Mouse (Mus musculus): ENCODE data around the gene Lpcat2. TPM values are rescaled to one million over a fixed set of nuclear protein-coding genes. Genes with fewer than 3 reads are reported as not detected.

Gene Lpcat2
- polyA plus RNA-seq, 1 experiment from 2014 or later = 6.8 TPM

DNA sequence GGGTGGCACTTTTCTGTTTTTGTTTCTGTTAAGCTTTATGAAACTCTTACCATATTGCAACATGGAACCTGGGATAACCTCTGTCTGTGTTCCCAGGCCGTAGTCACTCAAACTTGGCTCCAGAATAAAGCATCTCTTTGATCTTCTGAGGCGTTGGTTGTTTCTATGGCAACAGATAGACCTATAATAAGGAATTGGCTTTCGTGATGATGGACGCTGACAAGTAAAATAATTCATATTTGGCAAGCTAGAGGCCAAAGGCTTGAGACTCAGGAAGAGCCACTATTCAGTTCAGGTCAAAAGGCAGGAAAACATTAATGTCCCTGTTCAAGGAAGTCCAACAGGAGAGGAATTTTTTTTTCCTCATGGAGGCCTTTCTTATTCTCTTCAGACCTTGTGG is 73.8 kb downstream of the Lpcat2 start:
- H3K4me3 ChIP-seq (ENCODE audit: low read length) = no peak overlapping the region
- no peaks in the 10 kb centered on the region for H3K27me3 ChIP-seq (replicated peaks; ENCODE audit: control insufficient read depth, insufficient read depth, low read length)
- no peaks in the 10 kb centered on the region for H3K36me3 ChIP-seq (ENCODE audit: control insufficient read depth, insufficient read depth, low read length)
- no peaks in the 10 kb centered on the region for H3K4me1 ChIP-seq (ENCODE audit: control insufficient read depth, insufficient read depth, low read length)
- H3K27ac ChIP-seq (ENCODE audit: low read length) = no peak overlapping the region
- H3K9me3 ChIP-seq (ENCODE audit: control insufficient read depth, low read length) = 0 out of 2 replicates have a peak, but pooled peaks cover 3% of the 10 kb centered on the region
- 75% methylated on average over 4 of the region's 4 CpGs for WGBS
- no peak overlapping the region for H3K9ac ChIP-seq (ENCODE audit: low read depth, low read length)
- no peak for ATAC-seq
- no peak overlapping the region for H3K4me2 ChIP-seq (ENCODE audit: low read depth, low read length)

DNA sequence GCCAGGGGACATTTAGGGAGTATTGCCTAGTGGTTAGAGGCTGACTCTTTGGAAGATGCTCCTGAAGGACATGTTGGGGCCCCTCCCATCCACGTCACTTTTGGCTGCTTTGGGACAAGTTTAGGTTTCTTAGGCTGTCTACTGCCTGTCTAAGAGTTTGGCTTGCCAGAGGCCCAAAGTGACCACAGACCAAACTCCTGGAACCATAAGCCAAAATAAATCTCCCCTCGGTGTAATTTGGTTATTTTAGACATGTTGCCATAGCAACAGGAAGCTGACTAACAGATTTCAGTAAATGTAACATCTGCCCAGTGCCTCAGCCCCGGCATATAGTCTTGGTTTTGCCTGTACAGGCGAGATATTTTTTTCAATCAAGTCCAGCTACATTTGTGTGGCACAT is 82.9 kb downstream of the Lpcat2 start:
- Histone ChIP-seq H3K4me2 (ENCODE audit: low read depth, low read length) (no peak overlapping the region), H3K27me3 (replicated peaks; ENCODE audit: control insufficient read depth, insufficient read depth, low read length) (no peaks in the 10 kb centered on the region), H3K4me1 (ENCODE audit: control insufficient read depth, insufficient read depth, low read length) (no peaks in the 10 kb centered on the region), H3K4me3 (ENCODE audit: low read length) (no peak overlapping the region), H3K36me3 (ENCODE audit: control insufficient read depth, insufficient read depth, low read length) (no peaks in the 10 kb centered on the region), H3K27ac (ENCODE audit: low read length) (no peak overlapping the region), H3K9me3 (ENCODE audit: control insufficient read depth, low read length) (no peaks in the 10 kb centered on the region), H3K9ac (ENCODE audit: low read depth, low read length) (no peak overlapping the region)
- WGBS = 78% methylated on average over 4 of the region's 4 CpGs
- no peak for ATAC-seq

DNA sequence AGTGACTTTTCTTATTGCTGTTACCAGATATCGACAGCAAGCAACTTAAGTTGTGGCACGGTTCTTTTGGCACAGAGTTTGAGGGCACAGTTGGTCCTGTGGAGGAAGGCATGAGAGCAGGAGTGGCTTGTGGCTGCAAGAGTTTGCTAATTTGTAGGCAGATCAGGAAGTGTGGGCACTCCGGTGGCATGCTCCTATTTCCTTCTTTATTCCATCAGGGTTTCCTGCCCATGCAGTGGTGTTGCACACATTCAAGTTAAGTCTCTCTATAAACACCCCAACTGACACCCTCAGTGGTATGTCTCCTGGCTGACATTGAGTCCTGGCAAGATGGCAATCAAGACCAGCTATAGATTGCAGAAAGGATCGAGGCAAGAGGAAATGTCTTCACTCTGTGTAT is 93.9 kb downstream of the Lpcat2 start:
- no peaks in the 10 kb centered on the region for H3K36me3 ChIP-seq (ENCODE audit: control insufficient read depth, insufficient read depth, low read length)
- ATAC-seq = no peak

DNA sequence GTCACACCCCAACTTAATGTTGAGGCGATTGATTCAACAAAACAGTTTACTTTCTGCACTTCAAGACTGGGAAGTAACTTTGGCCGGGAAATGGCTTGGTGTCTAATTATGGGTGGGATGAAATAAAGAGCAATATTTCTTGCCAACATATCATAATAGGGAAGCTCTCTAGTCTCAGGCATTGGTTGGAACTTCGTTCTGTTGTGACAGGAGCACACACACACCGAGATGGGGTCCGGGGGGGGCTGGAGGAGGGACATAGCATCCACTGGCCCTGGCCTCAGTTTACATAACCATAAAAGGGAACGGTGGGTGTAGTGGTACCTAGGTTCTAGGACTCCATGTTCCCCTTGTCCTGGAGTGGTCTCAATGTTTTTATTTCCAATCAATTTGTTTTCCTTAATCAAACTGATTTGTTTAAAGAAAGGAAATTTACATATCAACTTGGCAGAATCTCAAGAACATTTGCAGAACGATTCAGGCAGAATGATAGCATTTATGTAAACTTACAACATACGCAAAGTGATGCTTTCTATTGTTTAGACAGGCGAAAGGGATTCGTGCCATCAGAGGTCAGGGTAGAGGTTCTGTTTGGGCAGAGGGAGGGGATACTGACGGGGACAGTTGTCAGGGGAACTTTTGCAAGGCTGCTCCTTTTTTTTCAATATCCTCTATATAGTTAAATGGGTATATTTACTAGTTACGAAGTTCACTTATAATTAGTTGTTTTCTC is 95.7 kb downstream of the Lpcat2 start:
- no peaks in the 10 kb centered on the region for H3K4me1 ChIP-seq (ENCODE audit: control insufficient read depth, insufficient read depth, low read length)
- H3K27me3 ChIP-seq (replicated peaks; ENCODE audit: control insufficient read depth, insufficient read depth, low read length) = no peaks in the 10 kb centered on the region
- no peak overlapping the region for H3K27ac ChIP-seq (ENCODE audit: low read length)
- 53% methylated on average over 12 of the region's 12 CpGs for WGBS
- no peak for ATAC-seq
- H3K4me2 ChIP-seq (ENCODE audit: low read depth, low read length) = no peak overlapping the region
- H3K9ac ChIP-seq (ENCODE audit: low read depth, low read length) = no peak overlapping the region
- no peaks in the 10 kb centered on the region for H3K9me3 ChIP-seq (ENCODE audit: control insufficient read depth, low read length)
- no peaks in the 10 kb centered on the region for H3K36me3 ChIP-seq (ENCODE audit: control insufficient read depth, insufficient read depth, low read length)
- H3K4me3 ChIP-seq (ENCODE audit: low read length) = no peak overlapping the region

More for the DNA sequence above, 93.9 kb downstream of the Lpcat2 start:
- H3K9me3 ChIP-seq (ENCODE audit: control insufficient read depth, low read length) = no peaks in the 10 kb centered on the region
- no peak overlapping the region for H3K27ac ChIP-seq (ENCODE audit: low read length)
- H3K4me2 ChIP-seq (ENCODE audit: low read depth, low read length) = no peak overlapping the region
- no peaks in the 10 kb centered on the region for H3K4me1 ChIP-seq (ENCODE audit: control insufficient read depth, insufficient read depth, low read length)
- H3K27me3 ChIP-seq (replicated peaks; ENCODE audit: control insufficient read depth, insufficient read depth, low read length) = no peaks in the 10 kb centered on the region
- 86% methylated on average over 4 of the region's 4 CpGs for WGBS
- no peak overlapping the region for H3K4me3 ChIP-seq (ENCODE audit: low read length)
- H3K9ac ChIP-seq (ENCODE audit: low read depth, low read length) = no peak overlapping the region

DNA sequence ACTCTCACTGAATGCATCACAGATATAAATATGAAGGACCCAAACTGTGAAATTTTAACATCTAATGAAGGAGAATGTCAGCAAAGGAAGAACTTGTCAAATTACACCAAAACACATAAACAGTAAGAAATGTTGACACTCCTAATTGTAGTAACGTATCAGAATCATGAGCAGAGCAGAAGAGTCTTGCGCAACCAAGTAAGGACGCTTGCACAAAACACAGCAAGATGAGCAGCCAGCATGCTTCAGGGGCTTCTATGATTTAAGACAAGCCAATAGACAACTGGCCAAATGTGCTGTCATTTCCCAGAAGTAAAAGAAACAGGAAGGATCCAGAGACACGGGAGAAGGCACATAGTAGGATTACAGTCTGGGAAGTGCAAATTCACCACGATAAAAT is 98.9 kb downstream of the Lpcat2 start:
- no peaks in the 10 kb centered on the region for H3K4me1 ChIP-seq (ENCODE audit: control insufficient read depth, insufficient read depth, low read length)
- H3K4me2 ChIP-seq (ENCODE audit: low read depth, low read length) = no peak overlapping the region
- no peaks in the 10 kb centered on the region for H3K36me3 ChIP-seq (ENCODE audit: control insufficient read depth, insufficient read depth, low read length)
- H3K27ac ChIP-seq (ENCODE audit: low read length) = no peak overlapping the region
- no peaks in the 10 kb centered on the region for H3K9me3 ChIP-seq (ENCODE audit: control insufficient read depth, low read length)
- WGBS = 80% methylated on average over 5 of the region's 5 CpGs
- no peak overlapping the region for H3K9ac ChIP-seq (ENCODE audit: low read depth, low read length)
- ATAC-seq = no peak
- no peak overlapping the region for H3K4me3 ChIP-seq (ENCODE audit: low read length)
- no peaks in the 10 kb centered on the region for H3K27me3 ChIP-seq (replicated peaks; ENCODE audit: control insufficient read depth, insufficient read depth, low read length)

DNA sequence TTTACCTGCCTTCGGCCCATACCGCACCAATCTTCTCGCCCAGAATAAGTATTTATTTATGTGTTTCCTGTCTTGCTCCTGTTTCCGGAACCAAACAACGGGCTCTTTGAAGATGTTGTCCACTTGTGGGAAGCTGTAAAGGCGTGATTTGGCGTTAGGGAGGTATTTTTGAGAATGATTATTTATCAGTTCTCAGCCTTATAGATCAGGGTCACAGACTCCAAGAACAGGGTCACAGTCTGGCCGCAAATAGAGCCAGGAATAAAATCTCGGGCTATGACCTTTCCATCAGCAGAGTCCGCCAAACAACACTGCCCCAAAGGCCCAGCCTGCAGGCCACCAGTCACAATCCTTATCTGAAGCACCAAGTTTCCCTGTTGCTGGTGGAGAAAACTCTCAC is 104.6 kb downstream of the Lpcat2 start, which contains the start of gene Slc6a2:
Gene Slc6a2, plus strand, starts transcription at position 301 of the 400 bp plus-strand sequence.
- ATAC-seq = no peak
- H3K9ac ChIP-seq (ENCODE audit: low read depth, low read length) = peak within 1 kb of the TSS; percentile 44
- H3K4me1 ChIP-seq (ENCODE audit: control insufficient read depth, insufficient read depth, low read length) = peaks cover 8% of the 10 kb centered on the region
- WGBS = 66% methylated on average over 10 of the region's 10 CpGs
- H3K27me3 ChIP-seq (replicated peaks; ENCODE audit: control insufficient read depth, insufficient read depth, low read length) = peaks cover 31% of the 10 kb centered on the region
- H3K9me3 ChIP-seq (ENCODE audit: control insufficient read depth, low read length) = no peaks in the 10 kb centered on the region
- no peak within 1 kb of the TSS for H3K27ac ChIP-seq (ENCODE audit: low read length)
- peak within 1 kb of the TSS; percentile 39 for H3K4me3 ChIP-seq (ENCODE audit: low read length)
- H3K4me2 ChIP-seq (ENCODE audit: low read depth, low read length) = peak within 1 kb of the TSS; percentile 59
- no peaks in the 10 kb centered on the region for H3K36me3 ChIP-seq (ENCODE audit: control insufficient read depth, insufficient read depth, low read length)

DNA sequence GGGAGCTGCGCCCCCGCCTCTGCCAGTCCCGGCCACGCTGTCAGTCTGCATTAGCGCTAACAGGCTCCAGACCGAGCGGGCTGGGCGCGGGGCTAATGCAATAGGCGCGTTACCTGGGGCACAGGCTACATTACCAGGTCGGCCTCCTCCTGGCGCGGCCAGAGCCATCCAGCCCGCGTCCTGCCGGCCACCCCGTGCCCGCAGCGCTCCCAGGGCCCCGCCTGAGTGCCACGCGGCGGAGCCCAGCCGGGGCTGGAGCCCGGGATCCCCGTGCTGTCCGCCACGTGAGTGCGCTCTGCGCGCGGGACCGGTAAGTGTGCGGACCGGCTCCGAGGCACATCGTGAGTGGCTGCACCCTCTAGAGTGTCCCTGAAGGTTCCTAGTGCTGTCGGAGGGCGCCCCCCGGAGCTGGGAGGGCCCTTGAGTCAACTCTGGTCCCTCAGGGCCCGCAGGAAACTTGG is 105.3 kb downstream of the Lpcat2 start:
- H3K4me3 ChIP-seq (ENCODE audit: low read length) = peak overlapping the region; percentile 39
- H3K4me2 ChIP-seq (ENCODE audit: low read depth, low read length) = peak overlapping the region; percentile 59
- no peak for ATAC-seq
- H3K9me3 ChIP-seq (ENCODE audit: control insufficient read depth, low read length) = no peaks in the 10 kb centered on the region
- H3K36me3 ChIP-seq (ENCODE audit: control insufficient read depth, insufficient read depth, low read length) = no peaks in the 10 kb centered on the region
- no peak overlapping the region for H3K27ac ChIP-seq (ENCODE audit: low read length)
- WGBS = under 1% methylated on average over 42 of the region's 42 CpGs
- H3K27me3 ChIP-seq (replicated peaks; ENCODE audit: control insufficient read depth, insufficient read depth, low read length) = peaks cover 31% of the 10 kb centered on the region
- peaks cover 8% of the 10 kb centered on the region for H3K4me1 ChIP-seq (ENCODE audit: control insufficient read depth, insufficient read depth, low read length)
- peak overlapping the region; percentile 44 for H3K9ac ChIP-seq (ENCODE audit: low read depth, low read length)

DNA sequence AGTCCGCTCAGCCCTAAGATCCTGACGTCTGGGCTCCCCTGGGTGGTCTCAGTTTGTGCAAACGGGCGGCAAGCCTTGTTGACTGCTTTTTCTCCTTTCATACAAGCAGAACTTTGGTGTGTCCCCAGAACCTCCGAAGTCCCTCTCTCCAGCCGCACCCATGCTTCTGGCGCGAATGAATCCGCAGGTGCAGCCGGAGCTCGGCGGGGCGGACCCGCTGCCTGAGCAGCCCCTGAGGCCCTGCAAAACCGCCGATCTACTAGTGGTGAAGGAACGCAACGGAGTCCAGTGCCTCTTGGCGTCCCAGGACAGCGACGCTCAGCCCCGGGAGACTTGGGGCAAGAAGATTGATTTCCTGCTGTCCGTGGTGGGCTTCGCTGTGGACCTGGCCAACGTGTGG is 105.9 kb downstream of the Lpcat2 start:
- peaks cover 31% of the 10 kb centered on the region for H3K27me3 ChIP-seq (replicated peaks; ENCODE audit: control insufficient read depth, insufficient read depth, low read length)
- no peaks in the 10 kb centered on the region for H3K36me3 ChIP-seq (ENCODE audit: control insufficient read depth, insufficient read depth, low read length)
- no peak overlapping the region for H3K27ac ChIP-seq (ENCODE audit: low read length)
- peak overlapping the region; percentile 39; the same call in 1 of the 2 replicates for H3K4me3 ChIP-seq (ENCODE audit: low read length)
- H3K9me3 ChIP-seq (ENCODE audit: control insufficient read depth, low read length) = no peaks in the 10 kb centered on the region
- H3K4me1 ChIP-seq (ENCODE audit: control insufficient read depth, insufficient read depth, low read length) = peaks cover 8% of the 10 kb centered on the region
- WGBS = 2% methylated on average over 25 of the region's 25 CpGs
- peak overlapping the region; percentile 59 for H3K4me2 ChIP-seq (ENCODE audit: low read depth, low read length)
- H3K9ac ChIP-seq (ENCODE audit: low read depth, low read length) = no peak overlapping the region
- no peak for ATAC-seq

DNA sequence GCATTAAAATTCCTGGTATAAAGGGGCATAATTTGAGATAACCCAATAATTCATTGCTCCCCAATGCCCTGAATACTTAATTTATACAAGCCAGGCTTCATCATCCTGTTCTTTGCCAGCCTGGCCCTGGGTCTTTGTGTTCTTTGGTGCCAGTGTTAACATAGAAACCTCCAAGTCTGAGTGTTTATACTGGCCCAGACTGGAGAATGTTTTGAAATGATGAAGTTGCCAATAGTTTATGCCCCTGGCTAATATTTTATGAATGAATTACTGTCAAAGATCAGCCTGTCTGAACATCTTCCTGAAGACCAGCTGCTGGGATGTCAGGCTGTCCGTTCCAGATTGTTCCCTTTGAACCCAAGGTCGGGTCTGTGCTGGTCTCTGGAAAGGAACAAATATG is 109.4 kb downstream of the Lpcat2 start:
- no peak overlapping the region for H3K4me3 ChIP-seq (ENCODE audit: low read length)
- ATAC-seq = no peak
- H3K27ac ChIP-seq (ENCODE audit: low read length) = no peak overlapping the region
- 46% methylated on average over 2 of the region's 2 CpGs for WGBS
- H3K36me3 ChIP-seq (ENCODE audit: control insufficient read depth, insufficient read depth, low read length) = no peaks in the 10 kb centered on the region
- H3K9me3 ChIP-seq (ENCODE audit: control insufficient read depth, low read length) = no peaks in the 10 kb centered on the region
- H3K4me2 ChIP-seq (ENCODE audit: low read depth, low read length) = no peak overlapping the region
- H3K27me3 ChIP-seq (replicated peaks; ENCODE audit: control insufficient read depth, insufficient read depth, low read length) = peaks cover 30% of the 10 kb centered on the region
- no peak overlapping the region for H3K9ac ChIP-seq (ENCODE audit: low read depth, low read length)
- peaks cover 8% of the 10 kb centered on the region for H3K4me1 ChIP-seq (ENCODE audit: control insufficient read depth, insufficient read depth, low read length)
